Mouse (Mus musculus): ENCODE data around the gene 4921504E06Rik.

DNA sequence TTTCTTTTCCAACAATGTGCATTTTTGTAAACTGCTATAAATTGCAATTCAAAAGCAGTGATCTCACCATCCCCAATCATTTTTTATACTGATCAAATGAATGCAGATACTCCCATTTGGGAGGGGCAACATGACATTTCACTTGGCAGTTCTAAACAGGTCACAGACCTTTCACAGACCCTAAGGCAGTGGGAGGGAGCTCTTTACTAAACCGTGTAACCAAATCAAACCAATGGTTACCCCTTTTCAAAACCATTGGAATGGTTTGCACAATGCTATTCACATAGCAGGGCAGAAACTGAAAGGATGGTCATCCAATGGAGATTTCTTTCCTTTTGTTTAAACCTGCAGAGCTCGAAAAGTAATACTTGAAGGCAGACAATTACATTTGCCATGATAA lies 94.9 kb downstream of the 4921504E06Rik start:
- TF ChIP-seq CTCF (IDR thresholded peaks at IDR 0.05; ENCODE audit: low read depth, low read length) (no peak), TAL1 (conservative IDR thresholded peaks at IDR 0.05; ENCODE audit: low read depth, low read length) (no peak), GATA2 (IDR thresholded peaks at IDR 0.05; ENCODE audit: borderline replicate concordance, low read depth, low read length) (no peak), GATA1 (IDR thresholded peaks at IDR 0.05; ENCODE audit: borderline replicate concordance, low read length) (no peak), POLR2AphosphoS5 (IDR thresholded peaks at IDR 0.05; ENCODE audit: insufficient replicate concordance, low read depth, low read length) (no peak)

Data from G1E (cell line).